Mouse (Mus musculus): ENCODE results near the gene Mgat5.

- no peak for TF ChIP-seq CTCF (IDR thresholded peaks at IDR 0.05; ENCODE audit: extremely low read depth, insufficient read depth, insufficient read length, insufficient replicate concordance)
- no peak for TF ChIP-seq POLR2A (IDR thresholded peaks at IDR 0.05; ENCODE audit: low read depth, low read length)
These were observed 12.8 kb downstream of the Mgat5 start for GRCm38 (mm10) chr1:127217665-127218064.

All from spleen, adult 2 months (tissue).